Mouse (Mus musculus) embryonic stem cell, embryonic (primary cell): ENCODE data around the gene Zfp637.
"Not testable (repeated sequence)": the region's sequence is repeated elsewhere in the genome, so short reads cannot be mapped to it uniquely, and the experiment has no call there.

Experiments
- CTCF ChIA-PET, 4 experiments: fragments of 300-600 bp in 2 of 4; fragments of 350-600 bp in 2 of 4; sonication (Branson Sonifier 250); formaldehyde crosslinking; loops; one replicate each; lab custom pipeline; 2022; ENCODE audit warnings: inconsistent platforms in 2 of 4; lab: Charles Lee
- POLR2A ChIA-PET, 4 experiments: fragments of 300-600 bp in 2 of 4; fragments of 350-600 bp in 2 of 4; sonication (Branson Sonifier 250); formaldehyde crosslinking; loops; one replicate each; lab custom pipeline; 2022; ENCODE audit warnings: antibody characterized with exemption in 4 of 4, inconsistent platforms in 1 of 4; lab: Charles Lee

Zfp637 gene

GRCm38 (mm10) chr6:117840686-117841510 is at the start of gene Zfp637:
TSS of gene Zfp637 (plus strand) at chr6:117841180.
- ChIA-PET POLR2A (interaction anchor here in 3 of 4 experiments (0.6 to 4.6 kb wide), 23 partner anchors 10 to 224 kb away, joined by 3 to 37 read pairs (median 5); no protein-coding TSS in a partner anchor), CTCF (interaction anchor here in 3 of 4 experiments (0.6 to 2.1 kb wide), 10 partner anchors 8 to 180 kb away, joined by 3 to 7 read pairs (median 4); no protein-coding TSS in a partner anchor)

GRCm38 (mm10) chr6:117795251-117795650 is 45.7 kb upstream of the Zfp637 start:
- ChIA-PET CTCF (no interaction called here), POLR2A (interaction anchor here in 1 of 4 experiments (0.5 to 1.4 kb wide), 2 partner anchors 12 to 1423 kb away, joined by 3 to 4 read pairs; no protein-coding TSS in a partner anchor)

- CTCF ChIA-PET: no interaction called here
- POLR2A ChIA-PET: interaction anchor here in 1 of 4 experiments (0.6 kb wide), 1 partner anchor 249 kb away, joined by 6 read pairs; no protein-coding TSS in a partner anchor
Observed at GRCm38 (mm10) chr6:117800824-117801223, 40.2 kb upstream of the Zfp637 start.

- CTCF ChIA-PET: no interaction called here
- POLR2A ChIA-PET: interaction anchor here in 1 of 4 experiments (0.6 kb wide), 1 partner anchor 674 kb away, joined by 5 read pairs; no protein-coding TSS in a partner anchor
Observed at GRCm38 (mm10) chr6:117801801-117802200, 39.2 kb upstream of the Zfp637 start.

- ChIA-PET POLR2A (no interaction called here), CTCF (interaction anchor here in 2 of 4 experiments (0.6 to 0.8 kb wide), 3 partner anchors 132 to 757 kb away, joined by 3 read pairs; no protein-coding TSS in a partner anchor)
Observed at GRCm38 (mm10) chr6:117807756-117808155, 33.2 kb upstream of the Zfp637 start.

GRCm38 (mm10) chr6:117809816-117810215 is 31.2 kb upstream of the Zfp637 start:
- CTCF ChIA-PET: no interaction called here
- POLR2A ChIA-PET: no interaction called here

GRCm38 (mm10) chr6:117810717-117811116 is 30.3 kb upstream of the Zfp637 start:
- ChIA-PET CTCF (no interaction called here), POLR2A (no interaction called here)

GRCm38 (mm10) chr6:117811256-117811655 is 29.7 kb upstream of the Zfp637 start:
- ChIA-PET POLR2A (interaction anchor here in 1 of 4 experiments (0.7 kb wide), 1 partner anchor 1613 kb away, joined by 6 read pairs; no protein-coding TSS in a partner anchor), CTCF (interaction anchor here in 2 of 4 experiments (0.6 to 0.7 kb wide), 2 partner anchors 25 to 52 kb away, joined by 3 to 4 read pairs; no protein-coding TSS in a partner anchor)

- ChIA-PET POLR2A (interaction anchor here in 1 of 4 experiments (1.7 kb wide), 1 partner anchor 8 kb away, joined by 3 read pairs; no protein-coding TSS in a partner anchor), CTCF (no interaction called here)
Observed at GRCm38 (mm10) chr6:117814681-117815080, 26.3 kb upstream of the Zfp637 start.

- ChIA-PET POLR2A (interaction anchor here in 1 of 4 experiments (1.2 kb wide), 1 partner anchor 13 kb away, joined by 3 read pairs; no protein-coding TSS in a partner anchor), CTCF (interaction anchor here in 1 of 4 experiments (0.6 kb wide), 2 partner anchors 157 to 651 kb away, joined by 3 to 8 read pairs; no protein-coding TSS in a partner anchor)
Observed at GRCm38 (mm10) chr6:117817108-117817541, 23.9 kb upstream of the Zfp637 start.

- POLR2A ChIA-PET: no interaction called here
- CTCF ChIA-PET: interaction anchor here in 1 of 4 experiments (0.7 kb wide), 1 partner anchor 160 kb away, joined by 4 read pairs; no protein-coding TSS in a partner anchor
Observed at GRCm38 (mm10) chr6:117820327-117820726, 20.7 kb upstream of the Zfp637 start.

GRCm38 (mm10) chr6:117825369-117825768 is 15.6 kb upstream of the Zfp637 start:
- CTCF ChIA-PET: interaction anchor here (0.6 to 2.3 kb wide), 23 partner anchors 16 to 1389 kb away, joined by 3 to 26 read pairs (median 5); partner anchors contain the start of genes Zfp637 (in 2 of the 4) and Cxcl12 (in 1 of the 4)
- POLR2A ChIA-PET: interaction anchor here in 2 of 4 experiments (0.7 to 1.2 kb wide), 4 partner anchors 67 to 657 kb away, joined by 3 read pairs; partner anchors contain the start of gene Cxcl12 (in 1 of the 2)

GRCm38 (mm10) chr6:117828273-117828672 is 12.7 kb upstream of the Zfp637 start:
- ChIA-PET POLR2A (interaction anchor here in 1 of 4 experiments (0.6 to 1.6 kb wide), 3 partner anchors 10 to 24 kb away, joined by 3 to 4 read pairs (median 4); partner anchors contain the start of gene Zfp637), CTCF (interaction anchor here in 3 of 4 experiments (0.6 to 3.1 kb wide), 5 partner anchors 70 to 167 kb away, joined by 3 to 8 read pairs (median 3); no protein-coding TSS in a partner anchor)

- CTCF ChIA-PET: interaction anchor here in 2 of 4 experiments (0.7 to 2.1 kb wide), 8 partner anchors 9 to 181 kb away, joined by 3 to 6 read pairs (median 4); no protein-coding TSS in a partner anchor
- POLR2A ChIA-PET: interaction anchor here in 3 of 4 experiments (0.6 to 4.6 kb wide), 26 partner anchors 9 to 224 kb away, joined by 3 to 37 read pairs (median 4); no protein-coding TSS in a partner anchor
Observed at GRCm38 (mm10) chr6:117841511-117841955, 553 bp downstream of the Zfp637 start.

GRCm38 (mm10) chr6:117844597-117844996 is 3.6 kb downstream of the Zfp637 start:
- CTCF ChIA-PET: no interaction called here
- POLR2A ChIA-PET: interaction anchor here (0.6 to 4.6 kb wide), 9 partner anchors 14 to 403 kb away, joined by 3 to 37 read pairs (median 3); no protein-coding TSS in a partner anchor

- CTCF ChIA-PET: not testable (repeated sequence)
- POLR2A ChIA-PET: interaction anchor here in 1 of 4 experiments (1.2 kb wide), 1 partner anchor 25 kb away, joined by 3 read pairs; no protein-coding TSS in a partner anchor
Observed at GRCm38 (mm10) chr6:117846671-117847070, 5.7 kb downstream of the Zfp637 start.

GRCm38 (mm10) chr6:117847772-117848171 is 6.8 kb downstream of the Zfp637 start:
- CTCF ChIA-PET: interaction anchor here in 3 of 4 experiments (0.5 to 1.2 kb wide), 4 partner anchors 15 to 220 kb away, joined by 3 to 7 read pairs (median 4); no protein-coding TSS in a partner anchor
- POLR2A ChIA-PET: no interaction called here

- POLR2A ChIA-PET: interaction anchor here in 2 of 4 experiments (0.7 to 0.8 kb wide), 2 partner anchors 46 to 1436 kb away, joined by 3 to 4 read pairs; no protein-coding TSS in a partner anchor
- CTCF ChIA-PET: interaction anchor here in 3 of 4 experiments (0.5 to 1.2 kb wide), 4 partner anchors 14 to 219 kb away, joined by 3 to 7 read pairs (median 4); no protein-coding TSS in a partner anchor
Observed at GRCm38 (mm10) chr6:117848577-117848976, 7.6 kb downstream of the Zfp637 start.
